Mouse (Mus musculus) limb, embryonic 13.5 days (tissue): ENCODE measurements around the gene Itpkb. TPM values are rescaled to one million over a fixed set of nuclear protein-coding genes. Genes with fewer than 3 reads are reported as not detected.

ENCODE experiments used
- ATAC-seq: fragments of 200-750 bp; cut with Nextera tagmentation; 2 replicates; pipeline ENCODE4 v1.8.0; 2017; ENCODE audit warnings: low read depth, moderate number of reproducible peaks, moderate TSS enrichment; ENCODE audit not compliant: low FRiP score
- H3K27ac ChIP-seq: fragments of 300-500 bp; sonication (generic); 2 replicates; pipeline ENCODE4 v1.5.1; 2015; ENCODE audit warnings: inconsistent platforms, mild to moderate bottlenecking, moderate library complexity
- H3K27me3 ChIP-seq: fragments of 300-500 bp; sonication (generic); 2 replicates; pipeline ENCODE4 v1.6.1; 2015; ENCODE audit warnings: mild to moderate bottlenecking, inconsistent platforms
- H3K36me3 ChIP-seq: fragments of 300-500 bp; sonication (generic); 2 replicates; pipeline ENCODE4 v1.6.1; 2015; ENCODE audit warnings: inconsistent platforms, mild to moderate bottlenecking, moderate library complexity
- H3K4me1 ChIP-seq: fragments of 300-500 bp; sonication (generic); 2 replicates; pipeline ENCODE4 v1.6.1; 2015; ENCODE audit warnings: inconsistent platforms
- H3K4me2 ChIP-seq: fragments of 300-500 bp; sonication (generic); replicated peaks from 2 replicates; pipeline ENCODE4 v1.6.1; 2015; ENCODE audit warnings: inconsistent platforms, mild to moderate bottlenecking, moderate library complexity
- H3K4me3 ChIP-seq: fragments of 300-500 bp; sonication (generic); 2 replicates; pipeline ENCODE4 v1.5.1; 2015; ENCODE audit warnings: moderate library complexity, mild to moderate bottlenecking, inconsistent platforms
- H3K9ac ChIP-seq: fragments of 300-500 bp; sonication (generic); 2 replicates; pipeline ENCODE4 v1.6.1; 2015; ENCODE audit warnings: mild to moderate bottlenecking, inconsistent platforms
- H3K9me3 ChIP-seq: fragments of 300-500 bp; sonication (generic); 2 replicates; pipeline ENCODE4 v1.6.1; 2016; ENCODE audit warnings: inconsistent platforms
- WGBS: fragments of 180-500 bp; shearing (Covaris S2); methylation state at CpG from one replicate; pipeline ENCODE4 v1.1.7; 2015; 5-methylcytosine and 5-hydroxymethylcytosine counted together
- polyA plus RNA-seq: library from polyadenylated mRNA; unstranded; fragments of >200 nt; fragmentation: Nextera tagmentation; extraction: Ambion mirVana; gene quantifications from 2 replicates; pipeline ENCODE4 v1.2.1, GENCODE M21; 2015

Gene Itpkb
- polyA plus RNA-seq, 1 experiment from 2014 or later, result 10.1 TPM

DNA sequence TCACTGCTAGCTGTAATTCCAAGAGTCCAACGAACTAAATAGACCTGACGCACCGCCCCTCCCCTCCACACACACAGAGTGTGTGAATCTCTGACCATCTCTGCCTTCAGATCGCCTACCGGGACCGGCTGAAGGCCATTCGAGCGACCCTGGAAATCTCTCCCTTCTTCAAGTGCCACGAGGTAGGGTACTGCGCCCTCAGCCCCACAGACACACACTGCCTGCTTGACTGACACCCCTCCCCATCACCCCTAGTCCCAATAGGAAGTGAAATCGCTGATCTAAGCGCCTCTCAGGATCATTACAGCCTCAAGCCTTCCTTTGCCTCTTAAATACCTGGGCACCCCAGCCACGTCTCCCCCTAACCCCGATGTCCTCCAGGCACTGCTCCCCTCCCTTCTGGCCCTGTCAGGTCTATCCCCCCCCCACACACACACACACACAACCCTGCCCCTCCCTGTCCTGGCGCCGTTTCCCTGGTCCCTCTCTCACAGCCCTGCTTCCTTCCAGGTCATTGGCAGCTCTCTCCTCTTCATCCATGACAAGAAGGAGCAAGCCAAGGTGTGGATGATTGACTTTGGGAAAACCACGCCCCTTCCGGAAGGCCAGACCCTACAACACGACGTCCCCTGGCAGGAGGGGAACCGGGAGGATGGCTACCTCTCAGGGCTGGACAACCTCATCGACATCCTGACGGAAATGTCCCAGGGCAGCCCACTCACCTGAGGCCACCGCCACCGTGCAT lies 91.1 kb downstream of the Itpkb start:
- H3K9me3 ChIP-seq, result no peaks in the 10 kb centered on the region
- H3K4me1 ChIP-seq, result peaks cover 16% of the 10 kb centered on the region; the same call in 1 of the 2 replicates
- WGBS, result 66% methylated on average over 25 of the region's 25 CpGs
- no peak overlapping the region for H3K4me3 ChIP-seq
- H3K36me3 ChIP-seq, result peaks cover 71% of the 10 kb centered on the region
- H3K27ac ChIP-seq, result no peak overlapping the region
- no peak overlapping the region for H3K4me2 ChIP-seq
- H3K9ac ChIP-seq, result no peak overlapping the region
- no peak for ATAC-seq
- no peaks in the 10 kb centered on the region for H3K27me3 ChIP-seq

GRCm38 (mm10) chr1:180422076-180422828 lies 92.0 kb downstream of the Itpkb start:
- Histone ChIP-seq H3K27me3 (no peaks in the 10 kb centered on the region), H3K9ac (no peak overlapping the region), H3K4me2 (no peak overlapping the region), H3K36me3 (peaks cover 62% of the 10 kb centered on the region), H3K27ac (peak overlapping the region; percentile 52; the same call in 1 of the 2 replicates), H3K4me3 (no peak overlapping the region), H3K9me3 (no peaks in the 10 kb centered on the region), H3K4me1 (peaks cover 16% of the 10 kb centered on the region)
- ATAC-seq, result peak; percentile 46; the same call in 1 of the 2 replicates
- 29% methylated on average over 11 of the region's 11 CpGs for WGBS

GRCm38 (mm10) chr1:180423008-180423639 lies 92.8 kb downstream of the Itpkb start:
- no peak overlapping the region for H3K27ac ChIP-seq
- H3K4me3 ChIP-seq, result no peak overlapping the region
- peaks cover 55% of the 10 kb centered on the region for H3K36me3 ChIP-seq
- H3K4me2 ChIP-seq, result no peak overlapping the region
- H3K9me3 ChIP-seq, result no peaks in the 10 kb centered on the region
- no peak overlapping the region for H3K9ac ChIP-seq
- 59% methylated on average over 16 of the region's 16 CpGs for WGBS
- no peak for ATAC-seq
- peaks cover 25% of the 10 kb centered on the region for H3K4me1 ChIP-seq
- H3K27me3 ChIP-seq, result no peaks in the 10 kb centered on the region

DNA sequence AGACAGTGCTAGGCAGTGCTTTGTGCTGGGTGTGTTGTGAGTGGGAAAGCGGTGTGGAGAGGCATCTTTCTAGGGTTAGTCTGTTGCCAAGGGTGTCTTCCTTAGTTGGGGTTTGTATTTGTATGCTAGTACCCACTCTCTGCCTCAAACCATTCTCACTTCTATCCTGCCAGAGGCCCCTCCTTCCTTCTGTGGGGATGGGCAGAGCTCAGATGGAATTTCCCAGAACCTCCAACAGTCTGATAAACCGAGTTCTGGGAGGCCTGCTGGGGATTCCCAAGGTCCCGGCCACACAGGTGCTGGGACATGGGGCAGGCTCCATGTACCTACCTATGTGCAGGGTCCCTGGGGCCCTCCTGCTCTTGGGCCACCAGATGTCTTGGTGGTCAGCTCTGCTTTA lies 93.6 kb downstream of the Itpkb start:
- Histone ChIP-seq H3K4me3 (no peak overlapping the region), H3K4me1 (peaks cover 30% of the 10 kb centered on the region), H3K27me3 (no peaks in the 10 kb centered on the region), H3K9me3 (no peaks in the 10 kb centered on the region), H3K9ac (no peak overlapping the region), H3K27ac (no peak overlapping the region), H3K4me2 (no peak overlapping the region), H3K36me3 (peaks cover 47% of the 10 kb centered on the region)
- ATAC-seq, result no peak
- WGBS, result 69% methylated on average over 3 of the region's 3 CpGs

DNA sequence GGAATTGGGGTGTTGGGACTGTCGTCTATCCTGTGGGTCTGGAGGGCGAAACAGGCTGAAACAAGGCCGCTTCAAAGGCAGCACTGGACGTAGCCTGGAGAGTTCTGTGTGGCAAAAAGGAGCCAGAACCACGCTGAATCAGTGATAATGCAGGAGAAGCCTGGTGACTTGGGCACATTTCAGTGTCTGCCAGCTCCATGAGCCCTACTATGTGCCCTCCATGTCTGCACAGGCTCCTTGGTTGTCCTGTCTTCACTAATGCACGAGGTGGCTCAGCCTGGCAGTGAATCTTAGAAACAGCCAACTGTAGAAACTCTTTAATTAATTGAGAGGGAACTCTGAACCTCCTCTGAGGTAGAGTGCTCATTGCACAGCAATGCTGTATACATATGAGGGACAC lies 96.1 kb downstream of the Itpkb start:
- H3K36me3 ChIP-seq, result peaks cover 30% of the 10 kb centered on the region
- H3K4me1 ChIP-seq, result peaks cover 31% of the 10 kb centered on the region
- no peak overlapping the region for H3K4me2 ChIP-seq
- no peak overlapping the region for H3K4me3 ChIP-seq
- WGBS, result 74% methylated on average over 6 of the region's 6 CpGs
- H3K27ac ChIP-seq, result no peak overlapping the region
- no peak for ATAC-seq
- H3K9ac ChIP-seq, result no peak overlapping the region
- H3K27me3 ChIP-seq, result no peaks in the 10 kb centered on the region
- H3K9me3 ChIP-seq, result no peaks in the 10 kb centered on the region

DNA sequence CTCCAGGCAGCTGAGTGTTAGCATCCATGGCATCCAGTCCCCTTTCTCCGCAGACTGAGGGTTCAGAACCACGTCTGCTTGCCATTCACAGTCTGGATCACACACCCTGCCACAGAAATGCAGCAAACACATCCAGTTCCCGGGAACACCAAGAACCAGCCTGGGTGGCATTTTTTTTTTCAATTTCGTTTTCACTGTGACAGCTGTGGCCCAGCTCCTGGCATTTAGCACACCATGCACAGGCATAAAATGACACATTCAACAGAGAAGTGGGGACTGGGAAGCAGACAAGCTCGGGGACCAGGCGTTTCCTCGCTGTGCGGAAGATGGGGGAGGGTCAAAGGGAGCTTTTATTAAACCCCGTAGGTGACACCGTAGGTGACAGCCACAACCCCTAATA lies 97.4 kb downstream of the Itpkb start:
- H3K4me3 ChIP-seq, result no peak overlapping the region
- peak overlapping the region; percentile 25; the same call in 1 of the 2 replicates for H3K4me2 ChIP-seq
- no peak for ATAC-seq
- H3K9ac ChIP-seq, result no peak overlapping the region
- 0 out of 2 replicates have a peak overlapping the region, but pooled peaks have one; percentile 3 for H3K27ac ChIP-seq
- H3K27me3 ChIP-seq, result no peaks in the 10 kb centered on the region
- H3K36me3 ChIP-seq, result peaks cover 21% of the 10 kb centered on the region
- H3K9me3 ChIP-seq, result no peaks in the 10 kb centered on the region
- peaks cover 22% of the 10 kb centered on the region for H3K4me1 ChIP-seq
- 39% methylated on average over 10 of the region's 10 CpGs for WGBS

DNA sequence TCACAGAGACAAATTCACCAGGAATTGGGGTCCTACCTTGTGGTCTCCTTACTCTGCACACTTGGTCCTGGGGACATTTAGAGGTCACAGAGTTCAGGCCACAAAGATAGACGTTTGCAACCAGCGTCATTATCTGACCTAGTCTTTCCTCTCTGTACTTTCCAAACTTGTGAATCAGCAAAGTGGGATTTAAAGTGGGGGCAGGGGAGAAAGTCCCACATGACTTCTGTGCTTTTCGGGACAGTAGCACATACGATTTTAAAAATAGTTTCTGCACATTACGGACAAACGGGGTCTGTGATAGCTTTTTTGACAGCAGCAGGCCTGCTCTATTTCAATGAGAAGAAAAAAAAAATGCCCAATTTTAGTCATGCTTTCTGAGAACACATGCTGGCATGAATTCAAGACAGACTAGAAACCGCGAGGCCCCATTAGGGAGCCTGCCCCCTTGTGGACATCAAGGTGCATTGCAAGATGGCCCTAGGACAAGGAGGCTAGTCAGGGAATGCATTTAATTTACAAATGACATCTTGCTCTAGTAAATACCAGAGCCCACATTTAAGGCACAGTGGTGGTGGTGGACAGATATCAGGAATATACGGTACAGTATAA lies 97.9 kb downstream of the Itpkb start:
- 21% methylated on average over 9 of the region's 9 CpGs for WGBS
- no peak for ATAC-seq
- Histone ChIP-seq H3K9me3 (no peaks in the 10 kb centered on the region), H3K4me3 (no peak overlapping the region), H3K4me2 (peak overlapping the region; percentile 25; the same call in 1 of the 2 replicates), H3K27me3 (no peaks in the 10 kb centered on the region), H3K9ac (no peak overlapping the region), H3K4me1 (peaks cover 27% of the 10 kb centered on the region), H3K36me3 (peaks cover 16% of the 10 kb centered on the region; the same call in 1 of the 2 replicates), H3K27ac (no peak overlapping the region)

- Histone ChIP-seq H3K4me3 (no peak overlapping the region), H3K9ac (no peak overlapping the region), H3K27ac (no peak overlapping the region), H3K9me3 (no peaks in the 10 kb centered on the region), H3K4me1 (peaks cover 34% of the 10 kb centered on the region), H3K27me3 (no peaks in the 10 kb centered on the region), H3K4me2 (no peak overlapping the region), H3K36me3 (peaks cover 11% of the 10 kb centered on the region; the same call in 1 of the 2 replicates)
- 73% methylated on average over 8 of the region's 8 CpGs for WGBS
- no peak for ATAC-seq
These were observed 98.6 kb downstream of the Itpkb start for GRCm38 (mm10) chr1:180428871-180429270.

DNA sequence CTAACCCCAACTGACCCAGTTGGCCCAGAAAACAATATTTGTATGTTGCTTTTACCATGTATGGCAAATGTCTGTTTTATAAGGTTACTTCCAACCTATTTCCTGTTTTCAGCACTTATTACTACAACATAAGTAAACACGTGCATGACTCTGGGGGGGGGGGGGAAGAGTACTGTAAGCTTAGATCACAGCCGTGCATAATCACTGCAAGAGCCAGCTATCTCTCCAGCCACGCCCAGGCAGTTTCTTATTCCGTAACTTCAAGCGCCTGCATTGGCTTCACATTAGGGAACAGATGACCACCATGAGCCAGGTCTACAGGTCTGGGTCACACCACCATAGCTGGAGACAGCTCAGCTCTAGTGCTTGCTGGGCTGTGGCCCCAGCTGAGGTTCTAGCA lies 99.5 kb downstream of the Itpkb start:
- Histone ChIP-seq H3K4me1 (peaks cover 40% of the 10 kb centered on the region), H3K36me3 (0 out of 2 replicates have a peak, but pooled peaks cover 4% of the 10 kb centered on the region), H3K9ac (no peak overlapping the region), H3K27ac (no peak overlapping the region), H3K9me3 (no peaks in the 10 kb centered on the region), H3K27me3 (no peaks in the 10 kb centered on the region), H3K4me2 (no peak overlapping the region), H3K4me3 (no peak overlapping the region)
- no peak for ATAC-seq
- 69% methylated on average over 5 of the region's 5 CpGs for WGBS

GRCm38 (mm10) chr1:180431833-180432232 lies 101.5 kb downstream of the Itpkb start:
- Histone ChIP-seq H3K9me3 (no peaks in the 10 kb centered on the region), H3K9ac (no peak overlapping the region), H3K4me1 (peaks cover 43% of the 10 kb centered on the region), H3K4me3 (no peak overlapping the region), H3K4me2 (no peak overlapping the region), H3K27me3 (no peaks in the 10 kb centered on the region), H3K27ac (no peak overlapping the region), H3K36me3 (no peaks in the 10 kb centered on the region)
- no peak for ATAC-seq
- 72% methylated on average over 12 of the region's 12 CpGs for WGBS

DNA sequence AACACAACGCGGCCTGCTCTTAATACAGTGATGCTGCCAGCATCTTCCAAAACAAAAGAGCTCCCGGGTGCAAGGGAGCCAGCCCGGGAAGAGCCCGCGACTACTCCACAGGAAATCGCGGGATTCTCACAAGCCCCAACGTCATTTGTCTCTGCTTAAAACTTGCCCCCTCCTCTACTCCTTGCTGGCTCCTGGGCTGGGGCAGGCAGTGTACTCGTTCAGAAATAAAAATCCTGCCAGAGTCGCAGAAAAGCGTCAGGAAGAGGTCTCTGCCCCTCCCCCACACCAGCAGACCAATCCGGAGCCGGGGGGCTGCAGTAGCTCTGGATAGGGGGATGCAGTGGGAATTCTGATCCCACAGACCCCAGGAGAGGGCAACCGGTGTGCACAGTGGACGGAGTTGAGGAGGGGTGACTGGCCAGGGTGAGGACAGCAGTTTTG lies 102.8 kb downstream of the Itpkb start:
- Histone ChIP-seq H3K27ac (peak overlapping the region; percentile 44; the same call in 1 of the 2 replicates), H3K36me3 (no peaks in the 10 kb centered on the region), H3K4me2 (peak overlapping the region; percentile 70), H3K9me3 (no peaks in the 10 kb centered on the region), H3K4me1 (peaks cover 34% of the 10 kb centered on the region), H3K27me3 (no peaks in the 10 kb centered on the region), H3K9ac (peak overlapping the region; percentile 65), H3K4me3 (peak overlapping the region; percentile 38)
- WGBS, result 2% methylated on average over 16 of the region's 16 CpGs
- peak; percentile 35; the same call in 1 of the 2 replicates for ATAC-seq
